Mouse (Mus musculus): ENCODE measurements around the gene Adra1b. TPM values are rescaled to one million over a fixed set of nuclear protein-coding genes. Genes with fewer than 3 reads are reported as not detected.

Gene Adra1b
- polyA plus RNA-seq (2015; fragmentation: Nextera tagmentation; extraction: Ambion mirVana), result 5.8 and 7.2 TPM in 2 replicates

- no peak within 1 kb of the TSS for H3K9ac ChIP-seq
- peak within 1 kb of the TSS; percentile 30 for H3K4me3 ChIP-seq (replicated peaks)
Observed at GRCm38 (mm10) chr11:43901051-43901654, at the start of gene Adra1b. Adra1b (minus strand) TSS chr11:43901210.

DNA sequence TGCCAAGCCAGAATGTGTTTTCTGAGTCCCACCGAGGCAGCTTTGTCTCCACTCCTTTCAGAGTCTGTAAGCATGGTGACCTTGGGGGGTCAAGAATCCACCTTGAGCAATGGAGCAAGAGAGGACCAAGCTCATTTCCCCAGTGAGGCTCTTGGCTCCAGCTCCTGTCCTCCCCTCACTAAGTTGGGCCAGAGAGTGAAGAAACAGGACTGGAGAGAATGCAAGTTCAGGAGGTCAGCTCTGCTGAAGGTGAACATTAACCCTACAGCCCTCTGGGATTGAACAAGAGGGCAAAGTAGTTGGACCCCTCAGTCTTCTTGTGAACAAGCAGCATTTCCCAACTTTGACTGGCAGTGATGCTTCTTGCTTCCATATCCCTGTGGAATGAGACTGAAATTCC lies 49.3 kb upstream of the Adra1b start:
- WGBS (ENCODE audit: insufficient replicate concordance), result 64% methylated on average over 1 of the region's 1 CpGs
- ATAC-seq (ENCODE audit: insufficient read depth), result peak; percentile 61; the same call in 1 of the 2 replicates
- H3K4me2 ChIP-seq, result no peak overlapping the region

More at GRCm38 (mm10) chr11:43901051-43901654, at the start of gene Adra1b:
- ATAC-seq (ENCODE audit: insufficient read depth), result no peak
- Histone ChIP-seq H3K27me3 (no peaks in the 10 kb centered on the region), H3K4me2 (peak within 1 kb of the TSS; percentile 29; the same call in 1 of the 2 replicates), H3K36me3 (replicated peaks) (no peaks in the 10 kb centered on the region), H3K27ac (replicated peaks) (no peak within 1 kb of the TSS), H3K4me1 (replicated peaks) (peaks cover 4% of the 10 kb centered on the region; the same call in 1 of the 2 replicates), H3K9me3 (replicated peaks) (no peaks in the 10 kb centered on the region)
- 54% methylated on average over 6 of the region's 6 CpGs for WGBS (ENCODE audit: insufficient replicate concordance)

GRCm38 (mm10) chr11:43943781-43944180 lies 42.8 kb upstream of the Adra1b start:
- WGBS (ENCODE audit: insufficient replicate concordance), result 37% methylated on average over 2 of the region's 2 CpGs
- Histone ChIP-seq H3K4me2 (no peak overlapping the region), H3K9me3 (replicated peaks) (no peaks in the 10 kb centered on the region), H3K4me3 (replicated peaks) (no peak overlapping the region), H3K27ac (replicated peaks) (no peak overlapping the region), H3K36me3 (replicated peaks) (no peaks in the 10 kb centered on the region), H3K9ac (no peak overlapping the region), H3K4me1 (replicated peaks) (no peaks in the 10 kb centered on the region), H3K27me3 (no peaks in the 10 kb centered on the region)
- ATAC-seq (ENCODE audit: insufficient read depth), result no peak

More for the DNA sequence above, 49.3 kb upstream of the Adra1b start:
- Histone ChIP-seq H3K36me3 (replicated peaks) (no peaks in the 10 kb centered on the region), H3K4me3 (replicated peaks) (no peak overlapping the region), H3K9ac (no peak overlapping the region), H3K4me1 (replicated peaks) (no peaks in the 10 kb centered on the region), H3K9me3 (replicated peaks) (no peaks in the 10 kb centered on the region), H3K27ac (replicated peaks) (no peak overlapping the region), H3K27me3 (no peaks in the 10 kb centered on the region)

DNA sequence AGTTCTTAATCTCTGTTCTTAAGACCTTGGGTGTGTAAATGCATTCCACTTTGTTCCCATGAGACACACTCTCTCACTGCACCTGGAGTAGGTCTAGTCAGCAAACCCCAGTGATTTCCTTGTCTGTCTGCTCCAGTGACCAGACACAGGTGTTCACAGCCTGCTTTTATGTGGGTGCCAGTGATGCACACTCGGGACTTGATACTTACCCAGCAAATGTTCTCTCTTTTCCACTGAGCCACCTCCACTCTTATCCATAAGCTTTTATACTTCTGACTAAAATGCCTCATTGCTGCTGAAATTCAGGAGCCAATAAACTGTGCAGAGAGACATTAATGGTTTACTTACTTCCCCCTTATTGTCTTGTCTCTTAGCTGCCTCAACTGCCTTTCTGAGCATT lies 42.2 kb upstream of the Adra1b start:
- H3K36me3 ChIP-seq (replicated peaks), result no peaks in the 10 kb centered on the region
- no peak overlapping the region for H3K4me3 ChIP-seq (replicated peaks)
- no peak overlapping the region for H3K9ac ChIP-seq
- no peak overlapping the region for H3K27ac ChIP-seq (replicated peaks)
- no peaks in the 10 kb centered on the region for H3K9me3 ChIP-seq (replicated peaks)
- no peaks in the 10 kb centered on the region for H3K4me1 ChIP-seq (replicated peaks)
- ATAC-seq (ENCODE audit: insufficient read depth), result no peak
- H3K27me3 ChIP-seq, result no peaks in the 10 kb centered on the region
- 56% methylated on average over 1 of the region's 1 CpGs for WGBS (ENCODE audit: insufficient replicate concordance)
- H3K4me2 ChIP-seq, result no peak overlapping the region

GRCm38 (mm10) chr11:43940501-43941202 lies 39.6 kb upstream of the Adra1b start:
- Histone ChIP-seq H3K9ac (no peak overlapping the region), H3K4me1 (replicated peaks) (no peaks in the 10 kb centered on the region), H3K4me2 (no peak overlapping the region), H3K27ac (replicated peaks) (no peak overlapping the region), H3K4me3 (replicated peaks) (no peak overlapping the region), H3K9me3 (replicated peaks) (no peaks in the 10 kb centered on the region), H3K27me3 (no peaks in the 10 kb centered on the region), H3K36me3 (replicated peaks) (no peaks in the 10 kb centered on the region)
- WGBS (ENCODE audit: insufficient replicate concordance), result 60% methylated on average over 6 of the region's 6 CpGs
- ATAC-seq (ENCODE audit: insufficient read depth), result no peak

- H3K4me1 ChIP-seq (replicated peaks), result no peaks in the 10 kb centered on the region
- H3K36me3 ChIP-seq (replicated peaks), result no peaks in the 10 kb centered on the region
- no peak for ATAC-seq (ENCODE audit: insufficient read depth)
- no peak overlapping the region for H3K27ac ChIP-seq (replicated peaks)
- H3K4me3 ChIP-seq (replicated peaks), result no peak overlapping the region
- H3K4me2 ChIP-seq, result no peak overlapping the region
- H3K9me3 ChIP-seq (replicated peaks), result no peaks in the 10 kb centered on the region
- no peaks in the 10 kb centered on the region for H3K27me3 ChIP-seq
- no peak overlapping the region for H3K9ac ChIP-seq
- 68% methylated on average over 2 of the region's 2 CpGs for WGBS (ENCODE audit: insufficient replicate concordance)
Observed at GRCm38 (mm10) chr11:43936023-43936422, 35.0 kb upstream of the Adra1b start.

DNA sequence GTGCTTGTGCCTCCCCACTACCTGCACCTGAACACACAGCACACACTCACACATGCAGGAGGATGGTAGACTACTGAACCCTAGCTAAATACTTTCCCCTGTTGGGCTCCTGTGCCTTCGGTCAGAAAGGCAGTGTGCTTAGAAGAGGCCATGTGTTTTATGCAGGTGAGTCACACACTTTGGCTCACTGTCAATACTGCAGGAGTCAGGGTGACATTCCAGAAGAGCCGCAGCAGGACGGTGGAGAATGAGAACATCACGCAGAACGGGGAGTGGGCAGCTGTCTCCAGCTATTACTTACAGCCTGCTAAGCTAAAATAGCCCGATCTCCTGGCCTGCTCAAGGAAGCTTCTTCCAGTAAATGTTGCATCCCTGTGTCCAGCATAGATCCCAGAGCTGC lies 32.5 kb upstream of the Adra1b start:
- WGBS (ENCODE audit: insufficient replicate concordance), result 64% methylated on average over 6 of the region's 6 CpGs
- Histone ChIP-seq H3K4me1 (replicated peaks) (no peaks in the 10 kb centered on the region), H3K4me3 (replicated peaks) (no peak overlapping the region), H3K9ac (no peak overlapping the region), H3K36me3 (replicated peaks) (no peaks in the 10 kb centered on the region), H3K27ac (replicated peaks) (no peak overlapping the region), H3K9me3 (replicated peaks) (no peaks in the 10 kb centered on the region), H3K27me3 (no peaks in the 10 kb centered on the region), H3K4me2 (no peak overlapping the region)
- no peak for ATAC-seq (ENCODE audit: insufficient read depth)

DNA sequence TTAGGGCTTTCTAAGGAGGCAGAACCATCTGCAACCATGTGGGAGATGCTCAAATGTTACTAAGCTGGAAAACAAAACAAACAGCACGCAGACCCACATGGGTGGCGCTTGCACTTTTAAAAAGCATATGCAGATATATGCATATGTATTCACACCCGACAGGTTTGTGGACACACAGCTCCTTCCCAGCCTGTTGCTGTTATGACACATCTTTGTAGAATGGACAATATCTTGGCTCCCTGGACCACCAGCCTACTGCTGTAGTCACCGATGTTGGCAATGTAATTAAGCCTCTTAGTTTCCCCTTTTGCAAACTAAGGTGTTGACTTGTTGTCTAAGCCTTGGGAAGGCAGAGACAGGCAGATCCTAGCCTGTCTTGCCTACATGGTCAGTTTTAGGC lies 32.0 kb upstream of the Adra1b start:
- Histone ChIP-seq H3K4me3 (replicated peaks) (no peak overlapping the region), H3K36me3 (replicated peaks) (no peaks in the 10 kb centered on the region), H3K27ac (replicated peaks) (no peak overlapping the region), H3K27me3 (no peaks in the 10 kb centered on the region), H3K4me1 (replicated peaks) (no peaks in the 10 kb centered on the region), H3K4me2 (no peak overlapping the region), H3K9me3 (replicated peaks) (no peaks in the 10 kb centered on the region), H3K9ac (no peak overlapping the region)
- ATAC-seq (ENCODE audit: insufficient read depth), result no peak
- 71% methylated on average over 4 of the region's 4 CpGs for WGBS (ENCODE audit: insufficient replicate concordance)

DNA sequence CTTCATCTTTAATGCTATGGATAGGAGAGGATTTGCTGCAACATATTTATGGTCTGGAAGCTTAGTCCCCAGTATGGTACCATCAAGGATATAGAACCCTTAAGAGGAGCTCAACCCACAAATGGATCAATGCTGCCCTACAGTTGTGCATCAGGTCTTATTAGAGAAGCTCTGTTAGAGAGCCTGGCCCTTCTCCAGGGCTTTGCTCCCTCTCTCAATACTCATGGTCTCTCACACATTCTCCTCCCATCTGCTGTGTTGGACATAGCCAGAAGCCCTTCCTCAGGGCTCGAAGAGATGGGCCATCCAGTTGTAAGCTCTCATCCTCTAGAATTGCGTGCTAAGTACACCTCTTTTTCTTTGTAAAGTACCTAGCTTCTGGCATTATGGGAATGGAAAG lies 29.2 kb upstream of the Adra1b start:
- WGBS (ENCODE audit: insufficient replicate concordance), result 46% methylated on average over 2 of the region's 2 CpGs
- ATAC-seq (ENCODE audit: insufficient read depth), result no peak

GRCm38 (mm10) chr11:43929706-43930105 lies 28.7 kb upstream of the Adra1b start:
- no peak overlapping the region for H3K27ac ChIP-seq (replicated peaks)
- WGBS (ENCODE audit: insufficient replicate concordance), result 50% methylated on average over 5 of the region's 5 CpGs
- no peaks in the 10 kb centered on the region for H3K36me3 ChIP-seq (replicated peaks)
- no peaks in the 10 kb centered on the region for H3K4me1 ChIP-seq (replicated peaks)
- no peak for ATAC-seq (ENCODE audit: insufficient read depth)
- H3K4me2 ChIP-seq, result no peak overlapping the region
- no peak overlapping the region for H3K9ac ChIP-seq
- no peak overlapping the region for H3K4me3 ChIP-seq (replicated peaks)
- no peaks in the 10 kb centered on the region for H3K9me3 ChIP-seq (replicated peaks)
- H3K27me3 ChIP-seq, result no peaks in the 10 kb centered on the region

More for the DNA sequence above, 29.2 kb upstream of the Adra1b start:
- H3K4me3 ChIP-seq (replicated peaks), result no peak overlapping the region
- no peak overlapping the region for H3K4me2 ChIP-seq
- H3K4me1 ChIP-seq (replicated peaks), result no peaks in the 10 kb centered on the region
- H3K9ac ChIP-seq, result no peak overlapping the region
- H3K27ac ChIP-seq (replicated peaks), result no peak overlapping the region
- H3K36me3 ChIP-seq (replicated peaks), result no peaks in the 10 kb centered on the region
- H3K27me3 ChIP-seq, result no peaks in the 10 kb centered on the region
- H3K9me3 ChIP-seq (replicated peaks), result no peaks in the 10 kb centered on the region

DNA sequence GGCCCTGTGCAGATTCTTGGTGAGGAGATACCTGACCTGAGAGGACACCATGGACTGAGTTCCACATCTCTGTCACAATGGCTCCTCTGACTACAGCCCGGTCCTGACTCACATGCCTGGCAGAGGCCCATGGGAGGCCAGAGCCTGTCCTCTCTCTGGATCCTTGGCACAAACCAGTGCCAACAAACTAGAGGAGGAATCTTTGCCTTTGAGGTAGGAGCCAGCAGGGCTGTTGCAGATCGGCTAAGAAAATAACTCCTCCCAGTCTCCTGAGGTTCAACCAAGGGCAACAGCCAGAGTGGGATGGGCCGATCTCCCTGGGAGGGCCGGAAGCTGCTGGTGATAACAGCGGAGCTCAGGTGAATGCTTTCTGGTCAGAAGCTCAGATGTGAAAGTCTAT lies 28.2 kb upstream of the Adra1b start:
- Histone ChIP-seq H3K4me2 (no peak overlapping the region), H3K27ac (replicated peaks) (no peak overlapping the region), H3K9me3 (replicated peaks) (no peaks in the 10 kb centered on the region), H3K9ac (no peak overlapping the region), H3K36me3 (replicated peaks) (no peaks in the 10 kb centered on the region), H3K4me3 (replicated peaks) (no peak overlapping the region), H3K27me3 (no peaks in the 10 kb centered on the region), H3K4me1 (replicated peaks) (no peaks in the 10 kb centered on the region)
- 36% methylated on average over 5 of the region's 5 CpGs for WGBS (ENCODE audit: insufficient replicate concordance)
- ATAC-seq (ENCODE audit: insufficient read depth), result no peak

Measured in liver, embryonic 15.5 days (tissue).